Mouse (Mus musculus) urinary bladder, postnatal 25 days (tissue): ENCODE measurements around the gene Sult1a1.
"Not testable (repeated sequence)": the region's sequence is repeated elsewhere in the genome, so short reads cannot be mapped to it uniquely, and the experiment has no call there.

Experiments used
- DNase-seq: peaks from one replicate; pipeline ENCODE4 v3.0.0; 2022; ENCODE audit warnings: low spot score

Sult1a1 gene

GRCm38 (mm10) chr7:126696886-126697285, 20.7 kb upstream of the Sult1a1 start:
- DNase-seq = no peak

- no peak for DNase-seq
Measured at GRCm38 (mm10) chr7:126696303-126696702, 20.1 kb upstream of the Sult1a1 start.

- peak; percentile 87 for DNase-seq
Measured at GRCm38 (mm10) chr7:126695631-126696207, 19.5 kb upstream of the Sult1a1 start, which contains the start of gene Slx1b. Gene Slx1b (minus strand): TSS chr7:126695784.

- DNase-seq = peak; percentile 61
Measured at GRCm38 (mm10) chr7:126695210-126695611, 19.0 kb upstream of the Sult1a1 start, which contains the start of gene Bola2. Gene Bola2 (plus strand): TSS chr7:126695401.

GRCm38 (mm10) chr7:126694441-126695051, 18.3 kb upstream of the Sult1a1 start:
- DNase-seq = no peak

GRCm38 (mm10) chr7:126693781-126694180, 17.5 kb upstream of the Sult1a1 start:
- no peak for DNase-seq

- DNase-seq = peak; percentile 72
Measured at GRCm38 (mm10) chr7:126693256-126693655, 17.0 kb upstream of the Sult1a1 start.

- no peak for DNase-seq
Measured at GRCm38 (mm10) chr7:126692426-126692825, 16.2 kb upstream of the Sult1a1 start.

- DNase-seq = no peak
Measured at GRCm38 (mm10) chr7:126691676-126692075, 15.4 kb upstream of the Sult1a1 start.

GRCm38 (mm10) chr7:126690737-126691136, 14.5 kb upstream of the Sult1a1 start:
- no peak for DNase-seq

- DNase-seq = no peak
Measured at GRCm38 (mm10) chr7:126689021-126689420, 12.8 kb upstream of the Sult1a1 start.

GRCm38 (mm10) chr7:126688156-126688555, 11.9 kb upstream of the Sult1a1 start:
- not testable (repeated sequence) for DNase-seq

- no peak for DNase-seq
Measured at GRCm38 (mm10) chr7:126681221-126681620, 5.0 kb upstream of the Sult1a1 start.

GRCm38 (mm10) chr7:126679683-126680082, 3.5 kb upstream of the Sult1a1 start:
- no peak for DNase-seq

GRCm38 (mm10) chr7:126678545-126679341, 2.5 kb upstream of the Sult1a1 start:
- DNase-seq = no peak

GRCm38 (mm10) chr7:126676631-126677220, 494 bp upstream of the Sult1a1 start:
- no peak for DNase-seq

GRCm38 (mm10) chr7:126675104-126675503, 1.1 kb downstream of the Sult1a1 start:
- no peak for DNase-seq

- DNase-seq = no peak
Measured at GRCm38 (mm10) chr7:126672111-126672510, 4.1 kb downstream of the Sult1a1 start.

- no peak for DNase-seq
Measured at GRCm38 (mm10) chr7:126670152-126670551, 6.1 kb downstream of the Sult1a1 start.

GRCm38 (mm10) chr7:126668452-126668851, 7.8 kb downstream of the Sult1a1 start:
- DNase-seq = no peak

- DNase-seq = no peak
Measured at GRCm38 (mm10) chr7:126667495-126668090, 8.6 kb downstream of the Sult1a1 start.

GRCm38 (mm10) chr7:126665269-126665668, 11.0 kb downstream of the Sult1a1 start:
- no peak for DNase-seq
